Mouse (Mus musculus) adrenal gland, postnatal 36 days (tissue): ENCODE results near the gene Jak1. TPM values are rescaled to one million over a fixed set of nuclear protein-coding genes. Genes with fewer than 3 reads are reported as not detected.
"Not testable (repeated sequence)": the region's sequence is repeated elsewhere in the genome, so short reads cannot be mapped to it uniquely, and the experiment has no call there.

Experiments
- DNase-seq, 2 experiments: peaks; one replicate each; pipeline ENCODE4 v3.0.0; 2021; ENCODE audit warnings: mixed read lengths in 1 of 2
- total RNA-seq, 2 experiments: library from RNA; stranded (reverse); gene quantifications; 2 replicates each; pipeline ENCODE4 v1.2.3; 2021

Gene Jak1
- total RNA-seq, 2 experiments from 2014 or later = 137 TPM

- peak; percentile 36 to 37 for DNase-seq
Observed at GRCm38 (mm10) chr4:101276456-101277070, 11.5 kb upstream of the Jak1 start.

DNA sequence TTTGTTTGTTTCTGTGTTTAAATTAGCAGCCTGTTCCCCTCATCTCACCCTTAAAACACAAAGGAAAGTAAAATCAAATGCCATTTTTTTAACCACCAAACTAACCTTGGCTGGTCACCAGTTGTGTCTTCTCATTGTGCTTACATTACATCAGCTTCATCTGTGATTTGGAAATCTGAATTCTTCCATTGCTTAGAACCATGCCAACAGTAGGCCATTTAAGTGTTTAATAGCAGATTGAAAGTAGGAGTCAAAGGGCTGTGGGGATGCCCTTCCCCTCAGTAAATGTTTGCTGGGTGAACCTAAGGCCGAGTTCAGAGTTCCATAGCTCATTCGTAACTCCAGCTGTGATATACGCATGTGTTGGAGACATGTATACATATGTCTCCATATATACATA, 10.8 kb upstream of the Jak1 start:
- DNase-seq = no peak

DNA sequence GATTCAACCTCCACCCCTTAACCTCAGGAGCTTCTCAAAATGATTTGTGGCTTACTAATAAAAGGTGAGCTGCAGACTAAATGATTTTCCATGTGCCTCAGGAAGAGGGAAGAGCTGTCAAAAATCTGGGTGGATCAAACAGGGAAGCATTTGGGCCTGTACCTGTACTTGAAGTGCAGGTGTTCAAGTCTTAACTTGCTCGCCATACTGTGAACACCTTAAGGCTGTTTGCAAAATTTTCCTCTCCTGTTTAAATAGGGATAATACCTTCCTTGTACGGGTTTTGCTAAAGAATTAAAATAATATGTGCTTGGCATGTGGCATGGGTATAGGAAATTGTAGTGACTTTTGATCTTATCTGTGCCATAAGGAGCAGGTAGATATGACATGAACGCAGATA, 5.7 kb upstream of the Jak1 start:
- DNase-seq = no peak

- DNase-seq = not testable (repeated sequence)
Observed at GRCm38 (mm10) chr4:101268506-101268905, 3.4 kb upstream of the Jak1 start.

GRCm38 (mm10) chr4:101265523-101265922, 441 bp upstream of the Jak1 start:
- no peak for DNase-seq

- DNase-seq = peak in 1 of 2 experiments; percentile 37
Observed at GRCm38 (mm10) chr4:101263968-101264740, 928 bp downstream of the Jak1 start.

GRCm38 (mm10) chr4:101261596-101261995, 3.5 kb downstream of the Jak1 start:
- no peak for DNase-seq

DNA sequence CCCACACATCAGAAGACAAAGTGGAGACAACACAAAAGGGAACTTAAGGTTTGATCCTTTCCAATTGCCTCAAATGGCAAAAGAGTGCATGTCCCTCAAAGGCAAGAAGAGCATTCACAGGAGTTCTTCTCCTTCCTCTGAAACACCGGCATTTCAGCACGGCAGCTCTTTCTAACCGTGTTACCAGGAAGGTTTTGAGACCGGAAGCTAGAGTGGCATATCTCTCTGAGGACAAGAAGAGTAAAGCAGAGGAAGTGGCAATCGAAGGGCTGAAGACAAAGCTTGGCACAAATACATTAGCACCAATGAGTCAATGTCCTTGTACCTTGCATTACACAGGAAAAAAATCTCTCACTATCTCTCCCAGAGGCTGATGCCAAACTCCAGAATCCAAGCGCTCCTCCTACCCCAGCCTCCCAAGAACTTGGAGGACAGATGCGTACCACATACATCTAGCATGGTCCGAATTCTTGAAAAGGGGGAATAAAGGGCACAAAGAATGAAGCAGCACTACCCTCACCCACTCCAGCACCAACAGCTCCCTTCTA, 4.3 kb downstream of the Jak1 start:
- peak in 1 of 2 experiments; percentile 34 for DNase-seq

DNA sequence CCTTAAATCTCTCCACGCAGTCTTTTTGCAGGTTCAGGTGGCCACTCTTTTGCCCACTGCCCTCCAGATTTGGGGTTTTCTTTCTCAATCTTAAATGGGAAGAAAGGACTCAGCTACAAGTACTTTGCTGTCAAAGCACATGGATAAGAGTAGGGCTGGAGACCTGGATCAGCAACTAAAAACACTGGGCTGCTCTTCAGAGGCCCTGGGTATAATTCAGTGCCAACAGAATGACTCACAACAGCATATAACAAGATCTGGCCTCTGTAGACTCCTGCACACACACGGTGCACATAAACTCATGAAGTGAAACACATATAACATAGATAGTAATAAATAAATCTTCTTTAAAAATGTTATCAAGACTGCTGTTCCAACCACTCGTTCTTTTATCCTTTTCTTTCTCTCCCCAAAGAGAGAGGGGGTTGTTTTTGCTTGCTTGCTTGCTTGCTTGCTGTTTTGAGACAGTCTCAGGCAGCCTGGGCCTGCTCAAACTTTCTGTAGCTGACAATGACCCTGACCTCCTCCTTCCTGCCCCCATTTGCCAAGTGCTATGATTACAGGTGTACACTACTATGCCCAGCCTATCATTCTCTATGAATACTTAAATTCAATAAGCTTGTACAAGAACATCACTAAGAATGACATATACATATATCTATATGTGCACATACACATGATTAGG, 8.4 kb downstream of the Jak1 start:
- DNase-seq = no peak

DNA sequence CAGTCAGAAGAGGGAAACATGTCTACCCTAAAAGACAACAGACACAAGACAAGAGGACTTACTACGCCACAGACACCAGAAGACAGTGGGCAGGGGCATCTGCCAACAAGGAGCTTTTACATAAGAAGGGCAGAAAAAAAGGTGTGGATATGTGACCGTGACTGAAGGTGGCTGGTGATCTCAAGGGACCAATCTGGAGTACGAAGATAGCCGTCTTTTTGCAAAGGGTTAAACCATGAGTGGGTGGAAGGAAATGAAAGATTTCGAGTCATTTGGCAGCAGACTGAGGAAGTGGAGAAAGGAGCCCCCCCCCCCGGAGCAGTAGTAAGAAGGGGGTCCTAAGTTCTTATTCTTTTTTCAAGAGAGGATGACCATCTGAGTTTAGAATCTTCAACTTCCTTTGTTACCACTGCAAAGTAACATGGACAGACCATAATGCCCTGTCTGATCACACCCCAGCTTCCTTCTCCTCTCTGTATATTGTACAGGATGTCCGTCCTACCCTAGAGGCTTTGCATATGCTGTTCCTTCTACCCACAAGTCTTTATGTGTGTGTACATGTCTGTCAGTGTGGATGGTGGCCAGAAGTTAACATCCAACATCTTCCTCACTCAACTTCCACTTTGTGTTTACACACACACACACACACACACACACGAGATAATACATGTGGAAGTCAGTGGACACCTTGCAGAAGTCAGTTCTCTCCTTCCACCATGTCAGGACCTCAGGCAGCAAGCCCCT, 10.3 kb downstream of the Jak1 start:
- no peak for DNase-seq

GRCm38 (mm10) chr4:101254015-101254414, 11.1 kb downstream of the Jak1 start:
- DNase-seq = no peak

GRCm38 (mm10) chr4:101252781-101253622, 12.1 kb downstream of the Jak1 start:
- no peak for DNase-seq

DNA sequence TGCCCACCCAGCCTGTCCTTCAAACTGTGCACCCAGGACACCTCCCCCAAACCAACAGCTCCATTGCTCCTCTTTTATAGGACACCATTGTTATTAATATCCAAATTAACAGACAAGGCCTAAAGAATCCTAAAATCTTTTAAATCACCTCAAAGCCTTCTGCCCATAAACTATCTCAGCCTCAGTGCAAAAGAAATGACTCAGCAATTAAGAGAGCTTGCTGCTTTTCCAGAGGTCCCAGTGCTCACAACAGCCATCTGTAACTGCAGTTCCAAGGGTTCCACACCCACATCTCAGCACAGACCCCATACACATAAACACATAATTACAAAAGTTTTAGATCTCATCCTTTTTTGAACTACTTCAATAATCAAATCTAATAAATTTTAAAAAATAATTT, 13.1 kb downstream of the Jak1 start:
- DNase-seq = no peak

DNA sequence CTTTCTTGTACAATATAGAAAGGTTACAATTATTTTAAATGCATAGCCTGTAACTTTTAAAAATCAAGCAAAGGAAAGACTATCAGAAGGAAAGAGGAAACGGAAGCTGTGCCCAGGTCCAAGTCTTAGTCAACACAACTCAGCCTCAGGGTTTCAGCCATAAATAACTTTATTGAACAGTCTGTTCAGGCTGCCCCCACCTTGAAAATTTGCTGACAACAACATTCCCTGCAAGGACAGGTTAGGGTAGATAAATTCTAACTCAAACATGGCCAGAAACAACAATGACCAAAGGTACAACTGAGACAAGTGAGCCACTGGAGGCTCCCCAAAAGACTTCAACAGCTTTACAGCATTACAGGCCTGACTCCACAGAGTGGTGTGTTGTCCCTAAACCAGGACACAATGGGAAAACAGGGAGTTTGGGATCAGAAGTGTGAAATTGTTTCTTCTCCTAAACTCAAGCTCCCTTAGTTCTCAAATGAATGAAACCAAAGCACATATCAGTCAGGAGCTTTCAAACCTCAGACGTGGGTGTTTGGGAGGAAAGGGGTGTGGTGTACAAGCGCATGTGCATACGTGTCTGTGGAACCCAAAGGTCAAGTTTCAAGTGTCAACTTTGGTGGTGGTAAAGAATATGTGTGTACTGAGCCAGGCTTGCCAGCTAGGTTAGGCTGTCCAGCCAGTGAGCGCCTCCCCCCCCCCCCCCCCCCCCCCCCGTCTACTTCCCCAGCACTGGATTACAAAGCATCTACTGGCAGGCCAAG, 14.9 kb downstream of the Jak1 start:
- DNase-seq = no peak

DNA sequence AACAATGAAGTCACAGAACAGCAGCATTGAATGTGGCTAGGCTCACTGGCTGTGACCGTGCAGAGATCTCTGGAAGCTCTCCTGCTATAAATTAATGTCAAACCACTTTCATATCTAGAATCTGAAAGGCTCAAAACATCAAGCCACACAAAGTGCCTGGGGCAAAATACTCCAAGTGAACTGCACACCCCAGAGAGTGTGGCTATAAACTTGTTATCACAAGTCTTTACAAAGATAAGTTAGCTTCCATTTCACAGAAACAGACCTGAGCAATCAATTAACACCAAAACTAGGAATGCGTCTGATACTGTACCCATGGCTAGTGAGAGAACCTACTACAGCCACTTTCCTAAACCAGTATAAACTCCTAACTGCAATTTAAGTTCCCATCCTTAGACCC, 17.7 kb downstream of the Jak1 start:
- no peak for DNase-seq

- DNase-seq = no peak
Observed at GRCm38 (mm10) chr4:101246569-101246968, 18.5 kb downstream of the Jak1 start.

DNA sequence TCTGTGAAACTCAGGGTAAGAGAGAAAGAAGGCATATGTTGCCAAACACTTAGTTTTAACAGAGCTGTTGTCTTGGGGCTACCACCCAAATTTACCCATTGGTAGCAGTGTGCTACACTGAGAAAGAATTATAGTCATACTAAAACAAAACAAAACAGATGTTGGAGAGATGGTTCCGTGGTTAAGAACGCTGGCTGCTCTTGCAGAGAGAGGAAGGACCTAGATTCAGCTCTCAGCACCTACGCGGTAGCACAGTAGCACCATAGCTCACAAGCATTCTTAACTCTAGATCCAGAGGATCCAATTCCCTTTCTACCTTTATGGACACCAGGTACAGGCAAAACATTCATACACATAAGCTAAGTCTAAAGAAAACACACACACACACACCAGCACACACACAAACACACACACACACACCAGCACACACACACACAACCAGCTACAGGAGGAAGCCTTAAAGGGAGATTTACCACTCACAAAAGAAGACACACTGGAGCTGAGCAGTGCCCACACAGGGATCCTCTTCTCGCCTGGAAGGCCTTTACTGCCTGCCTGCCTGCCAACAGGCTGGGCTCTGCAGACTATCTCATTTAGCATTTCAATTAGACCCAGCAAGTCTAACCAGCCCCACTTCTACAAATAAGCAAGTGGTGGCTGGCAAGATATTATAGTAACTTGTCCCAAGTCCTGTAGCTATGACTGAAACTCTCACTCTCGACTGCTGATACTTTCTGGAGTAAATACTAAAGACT, 20.6 kb downstream of the Jak1 start:
- DNase-seq = no peak

- DNase-seq = no peak
Observed at GRCm38 (mm10) chr4:101240875-101241173, 24.3 kb downstream of the Jak1 start.

DNA sequence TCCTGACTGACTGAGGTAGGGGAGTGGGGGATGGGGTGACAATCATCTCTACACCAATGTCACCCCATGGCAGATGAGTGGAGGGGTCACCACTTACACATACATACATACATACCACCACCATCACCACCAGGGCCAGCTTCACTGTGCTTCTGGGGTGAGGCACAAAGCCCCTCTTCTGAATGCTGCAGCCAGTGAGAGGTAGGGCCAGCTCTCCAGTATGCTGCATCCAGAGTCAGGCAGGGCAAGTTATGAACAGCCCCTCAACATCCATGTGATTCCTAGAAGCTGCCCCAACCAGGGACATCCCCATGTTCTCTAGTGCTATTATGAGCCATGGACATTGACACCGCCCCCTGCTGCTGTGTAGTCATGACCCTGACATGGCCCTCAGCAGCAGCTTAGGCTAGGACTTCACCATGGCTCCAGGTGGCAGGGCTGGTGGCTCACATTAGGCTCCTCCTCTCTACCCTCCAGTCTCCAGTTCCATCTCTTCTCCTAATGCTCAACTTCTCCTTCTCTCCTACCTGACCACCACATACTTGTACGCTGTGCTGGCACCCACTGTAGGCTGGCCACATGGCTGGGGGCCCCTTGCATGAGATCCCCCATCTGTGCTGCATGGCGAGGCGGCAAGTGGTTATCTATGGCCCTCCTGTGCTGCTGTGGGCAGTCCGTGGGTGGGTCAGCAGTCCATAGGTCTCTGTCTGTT, 24.8 kb downstream of the Jak1 start:
- no peak for DNase-seq
